9 mouse cellular contexts compared by ENCODE assay signal in the genomic region with DNA sequence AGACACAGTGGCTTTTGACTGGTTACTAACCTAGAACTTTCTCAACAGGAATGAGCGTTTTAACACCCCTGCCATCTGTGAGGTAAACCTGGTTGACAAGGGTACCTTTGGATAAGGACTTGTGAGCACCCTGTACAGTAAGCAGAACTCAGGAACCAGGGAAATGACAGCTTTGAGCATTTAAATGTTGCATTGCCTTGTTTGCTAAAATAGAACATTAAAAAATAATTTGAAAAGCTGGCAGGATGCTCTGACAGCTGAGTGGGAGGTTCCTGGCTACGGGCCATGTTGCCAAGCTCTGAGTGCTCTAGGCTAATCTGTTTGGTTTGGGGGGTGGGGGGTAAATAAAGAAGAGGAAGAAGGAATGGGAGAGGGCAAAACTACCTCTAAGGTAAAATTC.
DNase-seq lines count a peak whose midpoint lies in the region; ATAC-seq lines count a peak whose summit lies in the region.
"Had no signal": no experiment of that assay in that cellular context is flagged by ENCODE, and none has a peak within 500 bp of the region (broad histone marks: within the 10 kb centered on the region; RNA-seq: fewer than 3 reads in every experiment).

No protein-coding gene starts in this region.

- no peak for DNase-seq in intestine, embryonic 14.5 days (ENCODE audit: low spot score)
- peak; percentile 38 for DNase-seq in adrenal gland, postnatal 25 days
- no peak for DNase-seq in embryo, embryonic 9.5 days (ENCODE audit: extremely low spot score)
- DNase-seq in liver, embryonic 11.5 days (ENCODE audit: low spot score), result no peak
- no peak for DNase-seq in retina, embryonic 14.5 days (ENCODE audit: low spot score)

- WGBS in intestine, embryonic 14.5 days, result 37% methylated on average over 2 of the region's 2 CpGs
- WGBS in intestine, embryonic 16.5 days, result 25% methylated on average over 2 of the region's 2 CpGs
- WGBS in forebrain, embryonic 16.5 days, result 18% methylated on average over 2 of the region's 2 CpGs
- WGBS in lung, embryonic 15.5 days, result 15% methylated on average over 2 of the region's 2 CpGs
- 59% methylated on average over 2 of the region's 2 CpGs for WGBS in liver, embryonic 11.5 days

- no peak overlapping the region for H3K27ac ChIP-seq in intestine, embryonic 14.5 days (ENCODE audit: low read depth)
- no peak overlapping the region for H3K27ac ChIP-seq in intestine, embryonic 16.5 days (ENCODE audit: low read length)
- H3K27ac ChIP-seq in forebrain, embryonic 16.5 days (ENCODE audit: low read length), result peak overlapping the region; percentile 90
- no peak overlapping the region for H3K27ac ChIP-seq in lung, embryonic 15.5 days
- no peak overlapping the region for H3K27ac ChIP-seq in liver, embryonic 11.5 days (ENCODE audit: low read depth, low read length)

- H3K4me1 ChIP-seq in intestine, embryonic 14.5 days (replicated peaks; ENCODE audit: control insufficient read depth, insufficient read depth, low read length), result peaks cover 18% of the 10 kb centered on the region
- H3K4me1 ChIP-seq in intestine, embryonic 16.5 days (ENCODE audit: control insufficient read depth, insufficient read depth, low read length), result peaks cover 8% of the 10 kb centered on the region
- peaks cover 20% of the 10 kb centered on the region for H3K4me1 ChIP-seq in forebrain, embryonic 16.5 days (replicated peaks; ENCODE audit: control insufficient read depth, insufficient read depth, low read length)
- H3K4me1 ChIP-seq in lung, embryonic 15.5 days, result peaks cover 19% of the 10 kb centered on the region
- no peaks in the 10 kb centered on the region for H3K4me1 ChIP-seq in liver, embryonic 11.5 days (replicated peaks; ENCODE audit: control insufficient read depth, insufficient read depth, low read length)

- peaks cover 5% of the 10 kb centered on the region; the same call in 1 of the 2 replicates for H3K9me3 ChIP-seq in intestine, embryonic 14.5 days (ENCODE audit: control insufficient read depth, low read length)
- peaks cover 3% of the 10 kb centered on the region; the same call in 1 of the 2 replicates for H3K9me3 ChIP-seq in intestine, embryonic 16.5 days (ENCODE audit: control insufficient read depth, low read length)
- H3K9me3 ChIP-seq in forebrain, embryonic 16.5 days (ENCODE audit: control insufficient read depth, low read length), result peaks cover 7% of the 10 kb centered on the region
- H3K9me3 ChIP-seq in lung, embryonic 15.5 days, result no peaks in the 10 kb centered on the region
- no peaks in the 10 kb centered on the region for H3K9me3 ChIP-seq in liver, embryonic 11.5 days (ENCODE audit: control insufficient read depth, low read length)

- H3K4me3 ChIP-seq in intestine, embryonic 14.5 days (ENCODE audit: low read depth, low read length), result no peak overlapping the region
- no peak overlapping the region for H3K4me3 ChIP-seq in intestine, embryonic 16.5 days (ENCODE audit: low read length)
- no peak overlapping the region for H3K4me3 ChIP-seq in forebrain, embryonic 16.5 days (replicated peaks; ENCODE audit: low read length)
- H3K4me3 ChIP-seq in lung, embryonic 15.5 days, result no peak overlapping the region
- no peak overlapping the region for H3K4me3 ChIP-seq in liver, embryonic 11.5 days (ENCODE audit: low read depth, low read length)

- ATAC-seq in intestine, embryonic 14.5 days (replicated peaks; ENCODE audit: low FRiP score, low TSS enrichment, low read depth), result no peak
- no peak for ATAC-seq in intestine, embryonic 16.5 days
- peak; percentile 80 for ATAC-seq in forebrain, embryonic 16.5 days
- ATAC-seq in lung, embryonic 15.5 days (ENCODE audit: borderline replicate concordance, extremely low read depth, low FRiP score, low TSS enrichment), result peak; percentile 46; the same call in 1 of the 2 replicates
- ATAC-seq in liver, embryonic 11.5 days (replicated peaks; ENCODE audit: low FRiP score), result no peak
- ATAC-seq: Patski had no signal

- no peak overlapping the region for H3K9ac ChIP-seq in intestine, embryonic 14.5 days (ENCODE audit: low read length)
- no peak overlapping the region for H3K9ac ChIP-seq in intestine, embryonic 16.5 days (ENCODE audit: low read depth, low read length)
- no peak overlapping the region for H3K9ac ChIP-seq in forebrain, embryonic 16.5 days (replicated peaks; ENCODE audit: low read depth, low read length)
- H3K9ac ChIP-seq in lung, embryonic 15.5 days, result no peak overlapping the region
- H3K9ac ChIP-seq in liver, embryonic 11.5 days (ENCODE audit: low read depth, low read length), result no peak overlapping the region

- H3K27me3 ChIP-seq in intestine, embryonic 14.5 days (replicated peaks; ENCODE audit: control insufficient read depth, insufficient read depth, low read length), result no peaks in the 10 kb centered on the region
- H3K27me3 ChIP-seq in intestine, embryonic 16.5 days (replicated peaks; ENCODE audit: control insufficient read depth, insufficient read depth, low read length), result no peaks in the 10 kb centered on the region
- no peaks in the 10 kb centered on the region for H3K27me3 ChIP-seq in forebrain, embryonic 16.5 days (replicated peaks; ENCODE audit: control insufficient read depth, insufficient read depth, low read length)
- no peaks in the 10 kb centered on the region for H3K27me3 ChIP-seq in lung, embryonic 15.5 days
- H3K27me3 ChIP-seq in liver, embryonic 11.5 days (replicated peaks; ENCODE audit: control insufficient read depth, insufficient read depth, low read length), result no peaks in the 10 kb centered on the region
- H3K27me3 ChIP-seq: Patski had no signal

- H3K4me2 ChIP-seq in intestine, embryonic 14.5 days (ENCODE audit: low read length), result 0 out of 2 replicates have a peak overlapping the region, but pooled peaks have one; percentile 14
- no peak overlapping the region for H3K4me2 ChIP-seq in intestine, embryonic 16.5 days (ENCODE audit: low read depth, low read length)
- H3K4me2 ChIP-seq in forebrain, embryonic 16.5 days (ENCODE audit: low read length), result peak overlapping the region; percentile 36
- H3K4me2 ChIP-seq in lung, embryonic 15.5 days, result peak overlapping the region; percentile 41; the same call in 1 of the 2 replicates
- H3K4me2 ChIP-seq in liver, embryonic 11.5 days, result no peak overlapping the region

- no peaks in the 10 kb centered on the region for H3K36me3 ChIP-seq in intestine, embryonic 14.5 days (ENCODE audit: control insufficient read depth, insufficient read depth, low read length)
- no peaks in the 10 kb centered on the region for H3K36me3 ChIP-seq in intestine, embryonic 16.5 days (ENCODE audit: control insufficient read depth, insufficient read depth, low read length)
- no peaks in the 10 kb centered on the region for H3K36me3 ChIP-seq in forebrain, embryonic 16.5 days (ENCODE audit: control insufficient read depth, insufficient read depth)
- no peaks in the 10 kb centered on the region for H3K36me3 ChIP-seq in lung, embryonic 15.5 days
- H3K36me3 ChIP-seq in liver, embryonic 11.5 days (ENCODE audit: control insufficient read depth, insufficient read depth, low read length), result no peaks in the 10 kb centered on the region

Comparison
In these comparisons a context has a peak if more than half of its experiments do, and no peak if none do; other contexts are left out.
1. H3K4me2 ChIP-seq: peak in intestine, embryonic 14.5 days (single experiment), forebrain, embryonic 16.5 days (single experiment) and lung, embryonic 15.5 days (single experiment); none in intestine, embryonic 16.5 days (single experiment) and liver, embryonic 11.5 days (single experiment).
2. ATAC-seq: peak in forebrain, embryonic 16.5 days (single experiment) and lung, embryonic 15.5 days (single experiment); none in intestine, embryonic 14.5 days (single experiment), intestine, embryonic 16.5 days (single experiment) and liver, embryonic 11.5 days (single experiment).